Mouse (Mus musculus): ENCODE data around the gene Spaca6. TPM values are rescaled to one million over a fixed set of nuclear protein-coding genes. Genes with fewer than 3 reads are reported as not detected.

The Spaca6 gene
- 10 to 100 TPM in 1 of 2 experiments, 1 to 10 TPM in 1; 7.0 to 15.8 TPM for total RNA-seq (2021)
- long read RNA-seq, experiment 1, partial matches to known transcripts, result 0 of 1 reads
- long read RNA-seq, experiment 1, other reads (novel, unspliced or antisense), result 0 of 1 reads
- long read RNA-seq, experiment 2, partial matches to known transcripts, result 0 of 1 reads
- long read RNA-seq, experiment 2, other reads (novel, unspliced or antisense), result 0 of 1 reads

DNA sequence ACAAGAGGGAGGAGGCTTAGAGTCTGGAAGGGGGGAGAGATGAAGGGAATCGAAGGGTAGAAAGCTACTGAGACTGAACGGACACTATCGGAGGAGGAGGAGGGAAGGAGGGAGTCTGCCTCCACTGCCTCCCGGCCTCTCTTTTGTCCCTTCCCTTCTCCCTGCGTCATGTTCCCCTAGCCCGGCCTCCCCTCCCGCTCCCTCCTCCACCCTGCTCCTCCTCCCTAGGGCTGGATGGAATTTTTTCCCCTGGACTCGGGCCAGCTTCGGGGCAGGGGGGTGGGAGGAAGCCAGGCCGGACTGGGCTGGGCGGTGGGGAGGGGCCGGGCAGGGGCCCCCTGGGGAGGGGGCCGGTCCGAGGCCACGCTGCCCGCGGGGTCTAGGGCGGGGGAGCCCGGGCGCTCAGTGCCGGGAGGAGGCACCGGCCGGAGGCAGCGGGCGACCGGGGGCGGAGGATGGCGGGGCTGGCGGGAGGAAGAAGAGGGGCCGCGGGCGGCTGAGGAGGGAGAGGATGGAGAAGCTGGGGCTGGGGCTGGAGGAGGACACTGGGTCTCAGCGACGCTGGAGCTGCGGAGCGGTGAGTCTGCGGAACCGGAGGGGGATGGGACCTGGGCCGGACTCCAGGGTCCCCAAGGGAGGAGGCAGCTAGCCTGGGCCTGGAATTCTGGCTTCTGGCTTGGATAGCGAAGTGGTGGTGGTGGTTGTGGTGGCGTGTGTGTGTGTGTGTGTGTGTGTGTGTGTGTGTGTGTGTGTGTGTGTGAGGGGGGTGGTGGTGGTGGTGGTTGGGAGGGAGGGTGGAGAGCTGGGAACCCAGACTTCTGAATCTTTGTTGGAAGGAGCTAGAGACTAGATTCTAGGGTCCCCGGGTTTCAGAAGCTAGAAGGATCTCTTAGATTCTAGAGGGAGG, at the start of gene Spaca6:
TSS of gene Spaca6 (plus strand) at position 408 of the 907 bp plus-strand sequence.
- DNase-seq, result peak; percentile 94

DNA sequence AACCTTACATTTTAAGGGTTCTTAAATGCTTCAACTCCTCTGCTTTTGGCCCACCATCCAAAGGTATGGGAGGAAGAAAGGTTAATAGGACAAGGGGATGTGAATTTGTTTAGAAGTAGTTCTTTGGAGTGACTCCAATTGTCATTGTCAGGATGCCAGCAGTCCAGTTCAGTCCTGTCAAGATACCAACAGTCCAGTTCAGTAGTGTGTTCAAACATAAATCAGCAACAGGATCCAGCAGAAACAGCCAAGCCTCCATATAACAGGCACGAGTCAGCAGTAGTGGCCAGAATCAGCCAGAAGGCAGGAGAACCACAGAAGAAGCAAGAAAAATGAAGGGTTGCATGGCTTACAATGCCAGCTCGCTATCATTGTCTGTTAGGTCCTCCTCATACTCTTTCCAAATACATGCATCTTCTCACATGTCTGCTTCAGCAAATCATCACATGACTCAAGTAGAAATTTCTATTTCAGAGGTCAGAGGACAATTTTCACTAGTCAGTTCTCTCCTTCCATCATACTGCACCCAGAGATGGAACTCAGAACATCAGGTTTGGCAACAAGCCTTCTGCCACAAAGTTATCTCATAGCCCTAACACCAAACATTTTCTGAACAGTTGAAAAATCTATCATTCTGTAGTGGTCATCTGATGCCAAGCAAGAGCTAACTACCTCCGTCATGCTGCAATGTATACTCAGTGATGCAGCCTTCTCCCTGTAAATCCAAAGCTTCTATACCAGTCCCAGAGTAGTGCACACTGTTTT, 35.9 kb upstream of the Spaca6 start:
- DNase-seq, result no peak

DNA sequence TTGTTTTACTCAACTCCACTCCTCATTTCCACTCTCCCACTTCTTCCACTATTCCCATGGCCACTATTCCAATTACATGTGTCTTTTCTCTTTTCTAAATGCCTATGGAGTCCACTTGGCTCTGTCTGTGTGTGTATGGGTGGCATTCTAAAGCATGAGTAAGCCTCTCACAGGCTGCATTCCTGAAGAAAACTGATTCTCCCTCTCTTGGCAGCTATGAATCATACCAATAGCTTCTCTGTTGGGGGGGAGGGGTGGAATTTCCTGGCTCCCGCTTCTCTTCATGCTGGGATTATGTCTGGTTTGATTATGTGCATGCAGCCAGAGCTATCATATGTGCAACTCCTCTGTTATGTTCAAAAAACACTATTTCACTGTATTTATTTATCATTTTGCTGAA, 34.4 kb upstream of the Spaca6 start:
- DNase-seq, result no peak

DNA sequence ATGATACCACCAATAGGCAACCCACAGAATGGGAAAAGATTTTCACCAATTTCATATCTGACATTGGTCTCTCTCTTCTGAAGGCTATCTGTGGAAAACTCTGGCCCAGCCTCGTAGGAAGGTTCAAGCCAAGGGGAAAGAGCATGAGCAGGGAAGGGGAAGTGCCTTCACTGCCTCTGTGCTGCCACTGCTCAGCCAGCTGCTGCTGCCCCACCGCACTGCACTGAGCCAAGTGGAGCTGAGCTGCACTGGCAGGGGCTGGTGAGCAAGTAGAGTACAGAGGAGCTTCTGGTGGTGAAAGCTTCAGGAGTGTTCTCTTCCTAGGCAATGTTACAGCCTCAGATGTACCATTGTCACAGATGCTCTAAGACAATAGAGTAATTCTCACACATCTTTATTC, 31.4 kb upstream of the Spaca6 start:
- no peak for DNase-seq

DNA sequence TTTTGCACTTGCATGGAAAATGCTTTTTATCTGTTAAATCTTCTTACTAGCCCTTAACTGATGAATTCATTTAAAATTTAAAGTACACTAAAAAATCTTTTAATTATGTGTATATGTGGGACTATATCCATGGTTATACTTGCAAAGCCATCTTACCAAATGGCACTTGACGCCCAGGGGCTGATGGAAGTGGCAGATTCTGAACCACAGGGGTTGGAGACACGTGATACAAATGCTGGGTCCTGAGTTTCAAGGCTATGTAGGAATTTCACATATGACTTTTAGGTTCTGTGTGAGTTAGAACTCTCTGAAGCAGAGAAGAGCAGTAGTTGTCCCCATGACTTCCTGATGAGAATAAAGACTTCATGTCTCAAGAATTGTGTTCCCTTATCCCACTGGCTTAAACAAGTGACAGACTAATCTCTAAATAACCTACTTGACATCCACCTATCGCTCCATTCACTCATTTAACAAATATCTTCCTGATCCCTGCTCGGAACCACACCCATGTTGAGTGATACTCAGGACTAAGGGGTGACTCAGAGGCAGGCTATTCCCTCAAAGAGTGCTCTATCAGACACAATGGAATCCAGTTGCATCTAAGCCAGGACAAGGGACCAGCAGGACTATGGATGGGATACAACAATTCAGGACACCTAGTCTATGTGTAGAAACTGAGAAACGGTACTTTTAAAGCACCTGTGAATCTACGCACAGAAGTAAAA, 3.2 kb upstream of the Spaca6 start:
- no peak for DNase-seq

DNA sequence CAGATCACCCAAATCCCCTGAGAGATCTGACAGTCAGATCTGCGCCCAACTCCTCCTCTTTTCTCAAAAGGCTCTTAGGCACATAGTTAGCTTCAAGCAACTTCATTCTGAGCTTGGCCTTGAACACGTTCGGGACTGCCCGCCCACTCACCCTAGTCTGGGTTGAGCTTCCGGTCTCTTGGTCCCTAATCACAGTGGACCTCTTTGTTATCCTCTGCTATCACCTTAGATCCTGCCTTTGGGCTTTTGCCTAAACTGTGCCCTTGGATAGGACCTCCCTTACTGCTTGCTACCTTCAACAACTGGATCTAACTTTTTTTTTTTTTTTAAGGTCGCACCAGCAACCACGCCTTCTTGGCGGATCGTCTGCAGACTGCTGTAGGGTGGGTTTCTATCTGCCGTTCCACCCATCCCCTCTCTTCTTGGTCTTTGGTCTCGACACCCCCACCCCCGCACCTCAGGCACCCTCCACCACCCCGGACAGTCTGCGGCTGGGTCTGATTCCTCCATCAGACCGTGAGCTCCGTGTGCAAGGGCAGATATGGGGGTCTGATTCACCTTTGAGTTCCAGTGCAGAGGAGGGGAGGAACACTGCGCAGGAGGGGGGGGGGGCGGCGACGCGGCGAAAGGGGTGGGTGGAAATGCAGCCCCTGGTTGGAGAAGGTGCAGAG, 902 bp upstream of the Spaca6 start:
- peak; percentile 28 for DNase-seq

DNA sequence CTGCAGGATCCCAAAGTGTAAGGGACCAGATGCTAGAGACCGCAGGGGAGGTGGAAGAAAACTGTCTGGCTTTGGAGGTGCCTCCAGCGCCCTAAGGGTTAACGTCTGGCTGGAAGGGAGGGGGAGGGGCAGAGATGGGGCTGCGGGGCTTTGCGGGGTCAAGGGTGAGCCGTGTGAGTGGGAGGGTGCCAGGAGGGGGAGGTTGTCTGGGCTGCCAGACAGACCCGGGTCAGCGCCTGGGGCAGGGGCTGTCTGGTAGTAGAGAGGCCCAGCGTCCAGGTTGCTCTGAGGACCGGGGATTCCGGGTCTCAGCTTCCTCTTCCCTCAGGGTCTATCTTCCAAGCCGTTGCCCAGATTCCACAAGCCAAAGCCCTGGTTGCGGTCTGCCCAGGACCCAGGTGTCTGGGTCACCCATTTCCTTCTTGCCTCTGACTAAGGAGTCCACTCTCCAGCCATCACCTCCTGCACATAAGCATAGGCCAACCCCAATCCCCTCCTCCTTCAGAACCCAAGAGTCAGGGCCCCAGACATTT, 766 bp downstream of the Spaca6 start:
- DNase-seq, result peak; percentile 51

DNA sequence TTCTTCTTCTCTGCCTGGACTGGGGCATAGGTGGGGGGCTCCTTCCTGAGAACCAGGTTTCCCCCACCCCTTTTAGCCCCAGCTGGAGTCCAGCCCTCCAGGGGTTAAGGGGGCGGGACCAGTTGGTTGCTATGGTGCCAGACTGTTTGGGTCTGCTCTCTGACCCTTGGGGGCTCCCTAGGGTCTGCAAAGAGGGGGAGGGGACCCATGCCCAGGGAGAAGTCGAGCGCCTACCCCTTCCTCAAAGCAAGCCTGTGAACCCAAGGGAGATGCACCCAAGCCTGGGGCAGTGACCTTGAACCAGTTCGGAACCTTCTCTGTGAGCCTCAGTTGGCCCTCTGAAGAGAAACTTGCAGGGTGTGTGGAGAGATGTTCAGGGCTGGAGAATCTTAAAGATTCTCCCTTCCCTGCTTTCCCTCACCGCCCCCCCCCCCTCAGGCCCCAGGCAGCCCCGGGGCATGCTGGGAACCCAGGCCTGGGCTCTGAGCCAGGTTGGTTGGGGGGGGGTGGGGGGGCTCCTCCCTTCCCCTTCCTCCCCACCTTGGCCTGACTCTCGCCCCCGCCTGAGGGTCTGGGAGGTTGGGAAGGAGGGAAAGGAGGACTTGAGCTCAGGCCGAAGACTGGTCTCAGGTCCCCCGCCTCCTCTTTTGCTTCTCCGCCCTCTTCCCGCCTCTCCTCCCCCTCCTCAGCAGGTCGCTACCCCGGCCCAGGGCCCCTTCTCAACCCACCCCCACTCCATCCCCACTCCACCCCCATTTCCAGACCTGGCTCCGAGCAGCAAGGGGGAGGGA, 1.4 kb downstream of the Spaca6 start:
- DNase-seq, result peak; percentile 60

DNA sequence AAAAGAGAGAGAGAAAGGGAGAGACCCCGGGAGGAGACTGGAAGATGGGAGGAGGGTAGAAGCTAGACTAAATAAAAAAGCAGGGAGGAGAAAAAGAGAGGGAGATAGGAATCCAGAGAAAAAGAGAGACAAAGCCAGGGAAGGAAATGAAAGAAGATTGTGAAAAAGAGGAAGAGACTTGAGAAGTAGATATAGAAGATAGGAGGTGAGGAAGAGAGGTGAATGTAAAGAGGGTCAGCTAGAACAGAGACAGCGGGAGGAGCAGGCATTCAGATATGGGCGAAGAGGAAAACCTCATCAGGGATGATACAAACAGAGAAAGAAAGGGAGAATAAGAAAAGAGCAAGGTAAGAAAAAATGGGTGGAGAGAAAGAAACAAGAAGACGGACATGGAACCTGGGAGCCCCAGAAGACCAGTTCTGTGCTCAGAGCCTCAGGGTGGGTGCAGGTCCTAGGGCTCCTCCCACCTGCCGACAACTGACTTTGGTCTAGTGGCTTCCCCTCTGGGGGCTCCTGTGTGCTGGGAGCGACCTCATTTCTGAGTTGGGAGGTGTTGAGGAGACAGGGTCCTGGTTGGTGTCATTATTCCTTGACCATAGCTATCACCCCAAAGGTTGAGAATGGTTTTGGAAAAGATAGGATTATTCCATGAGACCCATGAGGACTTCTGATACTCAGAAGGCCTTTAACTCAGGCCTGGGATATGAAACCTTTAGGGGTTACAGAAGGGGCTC, 2.3 kb downstream of the Spaca6 start:
- no peak for DNase-seq

DNA sequence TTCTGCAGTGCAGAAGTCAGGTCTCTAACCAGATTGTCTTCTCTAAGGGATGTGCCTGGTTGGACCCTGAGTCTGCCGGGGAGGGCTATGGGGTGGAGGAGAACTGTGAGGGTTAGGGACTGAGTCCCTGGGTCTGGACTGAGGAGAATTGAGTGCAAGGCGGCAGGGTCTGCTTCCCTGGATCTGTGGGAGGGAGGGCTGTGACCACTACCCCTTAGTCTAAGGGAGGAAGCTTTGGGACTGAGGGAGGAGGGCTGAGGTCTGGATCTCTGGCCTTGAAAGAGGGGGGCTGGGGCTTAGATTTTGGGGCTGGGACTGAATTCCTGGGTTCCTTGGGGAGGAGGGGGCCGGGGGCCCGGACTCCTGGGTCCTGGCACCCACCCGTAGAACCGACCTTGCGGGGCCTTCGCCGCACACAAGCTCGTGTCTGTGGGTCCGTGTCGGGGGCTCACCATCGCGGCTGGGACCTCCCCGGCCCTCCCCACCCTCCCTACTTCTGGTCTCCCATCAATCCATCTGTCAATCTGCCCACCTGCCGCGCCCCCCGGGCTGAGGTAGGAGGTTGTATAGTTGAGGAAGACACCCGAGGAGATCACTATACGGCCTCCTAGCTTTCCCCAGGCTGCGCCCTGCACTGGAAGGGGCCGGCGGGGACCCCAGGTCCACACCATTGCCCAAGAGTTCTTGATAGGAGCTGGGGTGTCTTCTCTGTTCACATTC, 3.0 kb downstream of the Spaca6 start:
- no peak for DNase-seq

DNA sequence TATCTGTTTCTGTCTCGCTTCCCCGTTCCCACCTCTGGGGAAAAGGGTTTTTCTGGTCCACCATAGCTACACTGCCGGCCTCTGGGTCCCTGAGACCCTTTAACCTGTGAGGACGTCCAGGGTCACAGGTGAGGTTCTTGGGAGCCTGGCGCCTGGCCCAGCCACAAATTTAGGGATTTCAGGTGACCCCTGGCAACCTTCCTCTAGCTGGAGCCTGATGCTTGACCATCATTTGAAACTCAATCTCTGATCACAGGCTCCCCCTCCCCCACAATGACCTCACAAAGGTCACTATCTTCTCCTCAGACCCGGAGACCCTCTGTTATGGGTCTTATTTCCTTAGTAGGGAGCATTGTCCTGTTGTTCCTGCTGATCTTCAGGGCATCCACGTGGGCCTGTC, 3.8 kb downstream of the Spaca6 start:
- DNase-seq, result no peak

DNA sequence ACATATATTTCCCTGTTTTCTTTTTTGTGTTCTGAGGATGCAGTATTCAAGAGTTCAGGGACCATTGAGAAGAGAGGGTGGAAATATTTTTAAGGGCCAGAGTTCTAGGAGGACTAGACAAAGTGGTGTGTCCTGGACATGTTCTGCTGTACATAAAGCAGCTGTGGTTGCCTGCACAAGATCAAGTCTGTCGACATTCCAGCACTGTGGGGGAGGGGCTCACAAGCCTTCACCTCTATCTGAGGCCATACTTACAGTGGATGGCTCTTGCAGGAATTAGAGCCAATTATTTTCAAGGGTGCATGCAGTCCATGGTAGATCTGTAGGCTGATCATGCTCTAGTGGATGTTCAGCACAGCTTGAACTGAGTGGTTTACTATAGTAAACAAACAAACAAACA, 7.9 kb downstream of the Spaca6 start:
- DNase-seq, result no peak

DNA sequence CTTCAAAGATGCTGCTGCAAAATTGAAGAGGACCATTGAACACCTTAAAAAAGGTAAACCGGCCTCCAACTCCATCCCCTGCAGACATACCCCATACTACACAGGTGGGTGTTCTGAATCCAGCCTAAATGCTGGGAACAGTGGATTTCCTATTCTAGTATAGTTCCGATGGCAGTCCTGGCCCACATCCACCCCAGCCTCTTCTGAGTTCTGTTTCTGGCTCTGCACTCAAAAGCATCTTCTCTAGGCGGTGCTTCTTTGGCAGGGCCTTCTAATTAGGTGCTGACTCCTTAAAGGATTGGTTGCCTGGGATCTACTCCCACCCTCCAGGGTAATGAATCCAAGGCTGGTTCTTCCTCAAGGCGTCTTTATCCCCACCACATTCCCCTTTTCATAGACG, 9.1 kb downstream of the Spaca6 start:
- DNase-seq, result no peak

DNA sequence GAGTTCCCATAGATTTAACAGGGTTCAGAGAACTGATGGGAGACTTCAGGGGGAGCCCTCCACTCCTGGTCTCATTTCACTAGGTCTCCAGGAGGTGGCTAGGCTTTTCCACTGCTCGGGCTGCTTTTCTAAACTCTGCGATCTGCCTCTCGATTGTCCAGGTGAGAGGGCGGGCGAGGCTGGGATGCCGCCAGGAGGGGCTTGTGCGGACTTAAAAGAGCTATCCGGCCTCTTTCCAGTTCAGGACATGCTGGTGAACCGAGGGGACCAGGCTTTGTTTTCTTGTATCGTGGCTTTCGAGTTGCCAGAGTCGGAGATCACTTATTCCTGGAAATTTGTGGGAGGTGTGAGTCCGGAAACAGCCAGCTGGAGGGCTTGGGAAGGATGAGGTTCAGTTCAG, 10.5 kb downstream of the Spaca6 start:
- DNase-seq, result peak; percentile 18

DNA sequence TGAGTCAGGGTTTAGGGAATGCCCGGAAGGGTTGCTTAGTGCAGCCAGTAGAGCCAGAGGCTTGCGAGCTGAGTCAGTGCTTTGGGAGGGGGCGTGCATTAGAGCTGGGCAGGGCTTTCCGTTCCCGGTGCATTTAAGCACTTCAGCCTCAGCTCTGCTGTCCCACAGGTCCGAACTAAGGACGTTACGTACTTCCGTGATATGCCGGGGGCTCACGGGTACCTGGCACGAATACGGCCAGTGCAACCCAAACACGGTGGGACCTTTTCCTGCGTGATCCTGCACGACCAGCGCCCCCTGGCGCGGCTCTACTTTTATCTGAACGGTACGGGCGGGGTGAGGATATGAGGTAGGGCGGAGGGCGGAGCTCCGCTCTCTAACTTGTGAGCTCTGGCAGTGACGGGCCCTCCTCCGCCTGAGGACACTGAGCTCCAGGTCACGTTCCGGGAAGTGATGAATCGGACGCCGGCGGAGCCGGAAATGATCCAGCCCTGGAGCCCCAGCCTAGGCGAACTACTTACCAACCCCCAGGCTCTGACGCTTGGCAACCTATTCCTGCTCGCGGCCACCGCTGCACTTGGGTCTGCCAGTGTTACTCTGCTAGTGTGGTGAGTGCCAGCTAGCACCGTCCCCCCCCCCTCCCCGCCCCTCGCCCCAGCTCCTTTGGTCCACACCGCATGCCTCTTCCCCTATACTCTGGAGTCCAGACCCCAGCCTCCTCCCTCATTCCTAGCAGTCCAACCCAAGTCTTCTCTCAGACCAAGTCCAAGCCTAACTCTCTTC, 11.2 kb downstream of the Spaca6 start:
- DNase-seq, result peak; percentile 96

DNA sequence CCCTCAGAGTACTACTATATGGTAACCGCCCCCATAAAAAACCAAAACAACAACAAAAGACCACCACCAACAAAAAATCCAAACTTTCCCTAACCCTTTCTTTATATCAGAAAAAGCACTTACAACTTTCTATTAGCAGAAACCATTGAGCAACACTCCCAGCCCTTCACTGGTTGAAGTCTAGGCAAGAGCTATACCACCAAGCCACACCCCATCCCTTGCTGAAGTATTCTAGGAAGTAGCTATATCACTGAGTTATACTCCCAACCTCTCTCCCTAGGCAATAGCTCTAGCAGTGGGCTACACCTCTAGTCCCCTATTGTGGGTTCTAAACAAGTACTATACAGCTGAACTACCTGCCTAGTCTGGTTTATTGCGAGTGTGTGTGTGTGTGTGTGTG, 12.3 kb downstream of the Spaca6 start:
- no peak for DNase-seq

DNA sequence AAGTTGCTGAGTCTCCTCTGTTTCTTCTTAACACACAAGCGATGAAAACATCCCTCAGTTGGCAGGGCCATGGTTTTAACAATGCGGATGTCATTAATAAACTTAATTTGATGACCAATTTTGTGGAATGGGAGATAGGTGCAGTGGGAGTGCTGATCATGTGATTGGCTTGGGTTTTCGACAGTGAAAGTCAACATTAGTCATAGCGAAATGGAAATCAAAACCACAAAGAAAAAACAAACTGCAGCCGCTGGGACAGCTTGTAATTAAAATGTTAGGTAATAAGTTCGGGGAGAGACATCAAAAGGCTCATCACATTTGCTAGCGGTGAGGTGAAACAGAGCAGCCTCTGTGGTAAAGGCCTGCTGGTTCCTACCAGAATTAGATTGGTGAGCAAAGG, 13.8 kb downstream of the Spaca6 start:
- no peak for DNase-seq

DNA sequence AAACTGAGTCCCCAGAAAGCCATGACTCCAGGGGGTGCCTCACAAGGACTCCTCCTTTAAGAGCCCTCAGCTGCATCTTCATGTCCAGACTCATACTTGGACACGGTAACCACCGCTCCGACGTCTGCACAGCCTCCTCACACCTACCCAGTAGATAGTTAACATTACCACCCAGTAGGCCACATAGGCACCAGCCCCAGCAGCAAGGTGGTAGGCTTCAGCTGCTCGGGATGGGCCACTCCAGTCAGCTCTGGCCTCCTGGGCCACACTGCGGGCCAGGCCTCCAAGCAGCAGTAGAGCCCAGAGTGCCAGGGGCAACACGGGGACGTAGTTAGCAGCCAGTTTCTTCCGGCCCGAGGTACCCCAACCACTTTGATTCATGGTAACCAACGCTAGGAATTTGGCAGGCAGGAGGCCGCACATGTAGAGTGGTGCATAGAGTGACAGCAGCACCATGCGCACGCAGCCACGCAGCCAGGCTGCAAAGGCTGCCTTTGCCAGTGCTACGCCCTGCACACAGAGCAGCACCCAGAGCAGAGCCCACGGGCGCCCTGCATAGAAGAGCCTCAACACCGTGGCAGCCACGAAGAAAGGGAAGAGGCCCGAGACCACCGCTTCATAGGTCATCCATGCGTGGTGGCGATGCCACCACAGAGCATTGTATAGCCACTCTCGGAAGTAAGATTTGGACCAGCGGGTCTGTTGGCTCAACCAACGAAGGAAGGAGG, 16.7 kb downstream of the Spaca6 start:
- no peak for DNase-seq

Measured in gastrocnemius, postnatal 25 days (tissue).